Mouse (Mus musculus) spleen, adult 2 months (tissue): ENCODE results near the gene Gm11084. TPM values are rescaled to one million over a fixed set of nuclear protein-coding genes. Genes with fewer than 3 reads are reported as not detected.
"Not testable (repeated sequence)": the region's sequence is repeated elsewhere in the genome, so short reads cannot be mapped to it uniquely, and the experiment has no call there.

ENCODE experiments used
- DNase-seq, 2 experiments: peaks; one replicate each; pipeline versions ENCODE4 v3.0.0 to v3.0.0-alpha.2; 2012 to 2021; ENCODE audit warnings: low spot score in 2 of 2, low read depth in 1 of 2
- H3K27ac ChIP-seq: fragments of 200-500 bp; 2 replicates; pipeline ENCODE4 v1.5.1; 2012; ENCODE audit warnings: low read length, inconsistent platforms; ENCODE audit not compliant: insufficient read depth
- H3K27me3 ChIP-seq: fragments of 200-500 bp; 2 replicates; pipeline ENCODE4 v1.6.1; 2012; ENCODE audit warnings: mild to moderate bottlenecking, moderate library complexity, low read length, inconsistent platforms; ENCODE audit not compliant: control insufficient read depth, insufficient read depth
- H3K36me3 ChIP-seq: fragments of 200-500 bp; 2 replicates; pipeline ENCODE4 v1.6.1; 2012; ENCODE audit warnings: mild to moderate bottlenecking, low read length, inconsistent platforms; ENCODE audit not compliant: control insufficient read depth, insufficient read depth
- H3K4me1 ChIP-seq: fragments of 200-500 bp; 2 replicates; pipeline ENCODE4 v1.6.1; 2011; ENCODE audit warnings: inconsistent platforms; ENCODE audit not compliant: control insufficient read depth, insufficient read depth, insufficient read length
- H3K4me3 ChIP-seq: fragments of 200-500 bp; 2 replicates; pipeline ENCODE4 v1.5.1; 2011; ENCODE audit warnings: mild to moderate bottlenecking, inconsistent platforms; ENCODE audit not compliant: insufficient read depth, insufficient read length; ENCODE audit errors: extremely low read depth
- CTCF ChIP-seq: fragments of 200-500 bp; IDR thresholded peaks from 2 replicates; pipeline ENCODE4 v1.5.1; 2011; ENCODE audit warnings: mild to moderate bottlenecking, inconsistent platforms; ENCODE audit not compliant: insufficient read depth, insufficient read length, insufficient replicate concordance; ENCODE audit errors: extremely low read depth
- POLR2A ChIP-seq: fragments of 200-500 bp; IDR thresholded peaks from 2 replicates; pipeline ENCODE4 v1.6.1; 2011; ENCODE audit warnings: low read depth, low read length, inconsistent platforms
- WGBS: fragments of 180-500 bp; shearing (Covaris S2); methylation state at CpG from one replicate; pipeline ENCODE4 v1.1.7; 2018; 5-methylcytosine and 5-hydroxymethylcytosine counted together
- polyA plus RNA-seq: library from polyadenylated mRNA; depleted of rRNA; stranded (reverse); fragments of >200 nt; gene quantifications from 2 replicates; pipeline ENCODE4 v1.2.3, GENCODE M21; 2012

The Gm11084 gene
- polyA plus RNA-seq, 1 experiment, result not detected

DNA sequence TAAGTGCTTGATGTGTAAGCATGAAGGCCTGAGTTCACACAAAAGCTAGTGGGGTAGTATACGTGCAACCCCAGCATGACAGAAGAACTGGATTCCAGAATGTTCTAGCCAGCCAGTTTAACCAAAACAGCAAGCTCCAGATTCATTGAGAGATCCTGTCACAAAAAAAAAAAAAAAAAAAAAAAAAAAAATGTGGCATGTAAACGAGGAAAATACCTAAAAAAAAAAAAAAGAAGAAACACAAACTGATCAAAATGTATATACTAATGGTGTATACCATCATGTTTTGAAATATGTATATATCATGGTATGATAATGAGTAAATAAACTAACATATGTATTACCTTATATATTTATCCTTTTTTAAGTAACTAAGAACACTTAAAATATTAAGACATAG, 7.6 kb upstream of the Gm11084 start:
- 66% methylated on average over 2 of the region's 2 CpGs for WGBS
- Histone ChIP-seq H3K36me3 (no peaks in the 10 kb centered on the region), H3K4me3 (no peak overlapping the region), H3K27ac (no peak overlapping the region), H3K27me3 (no peaks in the 10 kb centered on the region), H3K4me1 (peaks cover 10% of the 10 kb centered on the region; the same call in 1 of the 2 replicates)
- no peak for DNase-seq
- TF ChIP-seq POLR2A (no peak), CTCF (no peak)

DNA sequence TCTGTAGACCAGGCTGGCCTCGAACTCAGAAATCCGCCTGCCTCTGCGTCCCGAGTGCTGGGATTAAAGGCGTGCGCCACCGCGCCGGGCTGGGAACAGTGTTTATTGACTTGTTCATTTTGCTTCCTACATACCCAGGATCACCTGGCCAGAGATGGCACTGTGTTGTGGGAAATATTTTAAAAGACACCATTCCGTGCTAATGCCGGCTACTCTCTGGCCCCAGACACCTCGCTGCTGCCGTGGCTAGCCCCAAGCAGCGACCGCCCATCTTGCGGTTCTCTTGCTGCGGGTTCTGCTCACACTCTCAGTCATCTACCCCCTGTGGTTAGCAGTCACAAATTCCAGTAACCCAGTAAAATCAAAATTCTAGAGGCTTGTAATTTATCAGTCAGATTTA, 6.0 kb upstream of the Gm11084 start:
- TF ChIP-seq POLR2A (no peak), CTCF (no peak)
- WGBS, result 96% methylated on average over 17 of the region's 17 CpGs
- H3K36me3 ChIP-seq, result no peaks in the 10 kb centered on the region; the same call in none of the 2 replicates
- no peak overlapping the region for H3K27ac ChIP-seq
- H3K4me3 ChIP-seq, result no peak overlapping the region
- DNase-seq, result no peak
- H3K4me1 ChIP-seq, result peaks cover 6% of the 10 kb centered on the region; the same call in 1 of the 2 replicates
- H3K27me3 ChIP-seq, result no peaks in the 10 kb centered on the region

DNA sequence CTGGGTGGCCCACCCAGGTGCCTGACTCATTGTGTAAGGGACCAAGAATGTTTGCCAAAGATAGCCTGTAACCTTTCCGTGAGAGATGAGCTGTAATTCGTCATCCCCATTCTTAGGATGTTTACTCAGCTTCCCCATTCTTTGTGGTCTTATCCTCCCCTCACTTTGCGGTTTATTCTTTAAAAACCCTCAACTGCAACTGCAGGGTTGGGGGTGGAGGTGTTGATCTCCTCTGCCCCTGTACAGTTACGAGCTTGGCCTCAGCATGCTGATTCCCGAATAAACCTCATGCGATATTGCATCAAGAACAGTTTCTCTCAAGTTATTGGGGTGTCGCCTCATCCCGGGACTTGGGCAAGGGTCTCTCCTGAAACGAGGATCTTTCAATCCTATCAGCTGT, 2.4 kb upstream of the Gm11084 start:
- H3K4me3 ChIP-seq, H3K36me3 ChIP-seq, H3K27me3 ChIP-seq, DNase-seq, H3K27ac ChIP-seq, H3K4me1 ChIP-seq: not testable (repeated sequence)
- 93% methylated on average over 9 of the region's 9 CpGs for WGBS

DNA sequence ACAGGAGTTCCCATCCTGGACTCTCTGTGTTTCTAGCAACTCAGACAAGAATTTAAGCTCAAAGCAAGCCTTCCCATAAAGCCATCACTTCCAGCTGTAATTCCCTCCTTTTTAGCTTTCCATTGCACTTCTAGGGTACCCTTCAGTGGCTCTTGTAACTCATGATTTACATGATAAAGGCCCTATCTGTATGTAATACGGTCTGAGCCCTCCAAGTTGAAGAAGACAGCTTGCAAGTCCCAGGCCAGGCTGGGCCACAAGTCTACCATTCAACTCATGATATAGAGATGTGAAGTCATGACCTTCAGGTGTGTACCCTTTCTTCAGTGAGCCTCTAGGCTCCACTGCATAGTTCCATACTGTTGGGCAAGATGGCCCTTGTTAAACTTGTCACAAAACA, 1.0 kb downstream of the Gm11084 start:
- no peak overlapping the region for H3K4me3 ChIP-seq
- H3K27ac ChIP-seq, result no peak overlapping the region
- H3K36me3 ChIP-seq, result no peaks in the 10 kb centered on the region; the same call in none of the 2 replicates
- TF ChIP-seq POLR2A (no peak), CTCF (no peak)
- H3K4me1 ChIP-seq, result no peaks in the 10 kb centered on the region
- no peaks in the 10 kb centered on the region for H3K27me3 ChIP-seq
- no peak for DNase-seq
- WGBS, result 88% methylated on average over 1 of the region's 1 CpGs

DNA sequence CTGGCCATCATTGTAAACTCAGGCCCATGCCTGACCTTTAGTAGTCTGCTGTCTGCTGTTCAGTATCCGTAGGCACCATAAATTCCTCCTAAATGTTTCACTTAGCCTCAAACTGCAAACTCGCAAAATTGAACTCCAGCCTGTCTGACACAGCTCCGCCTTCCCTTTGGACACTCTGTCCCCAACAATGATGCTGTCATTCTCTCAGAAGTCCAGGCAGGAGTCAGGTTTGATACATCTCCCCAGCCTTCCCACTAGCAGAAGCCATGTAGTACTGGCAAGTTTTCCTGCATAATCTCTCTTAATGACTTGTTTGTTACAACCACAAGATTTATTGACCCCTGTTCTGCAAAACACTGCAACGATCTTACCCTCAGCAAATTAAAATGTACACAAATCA, 1.7 kb downstream of the Gm11084 start:
- Histone ChIP-seq H3K36me3 (no peaks in the 10 kb centered on the region; the same call in none of the 2 replicates), H3K4me3 (no peak overlapping the region), H3K4me1 (no peaks in the 10 kb centered on the region), H3K27ac (no peak overlapping the region), H3K27me3 (no peaks in the 10 kb centered on the region)
- 85% methylated on average over 4 of the region's 4 CpGs for WGBS
- TF ChIP-seq CTCF (no peak), POLR2A (no peak)
- no peak for DNase-seq

DNA sequence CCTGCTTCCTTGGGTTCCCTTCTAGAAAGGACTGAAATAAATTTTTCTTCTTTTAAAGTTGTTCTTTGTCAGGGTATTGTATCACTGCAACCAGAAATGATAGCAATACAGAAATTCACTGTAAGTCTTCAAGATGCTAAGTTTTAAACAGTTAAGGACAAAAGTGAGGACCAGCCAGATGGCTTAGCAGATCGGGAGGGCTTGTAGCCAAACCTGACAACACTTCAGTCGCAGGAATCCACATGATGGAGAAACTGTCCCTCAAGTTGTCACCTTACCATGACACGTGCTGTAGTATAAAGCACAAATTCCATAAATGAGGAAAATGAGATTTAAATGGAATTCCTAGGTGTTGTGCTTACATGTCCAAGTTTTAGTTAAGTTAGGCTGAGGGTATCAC, 3.3 kb downstream of the Gm11084 start:
- WGBS, result 91% methylated on average over 3 of the region's 3 CpGs
- Histone ChIP-seq H3K27ac (no peak overlapping the region), H3K4me1 (no peaks in the 10 kb centered on the region), H3K36me3 (no peaks in the 10 kb centered on the region; the same call in 1 of the 2 replicates), H3K27me3 (no peaks in the 10 kb centered on the region), H3K4me3 (no peak overlapping the region)
- TF ChIP-seq POLR2A, result no peak
- TF ChIP-seq CTCF, result no peak
- no peak for DNase-seq

DNA sequence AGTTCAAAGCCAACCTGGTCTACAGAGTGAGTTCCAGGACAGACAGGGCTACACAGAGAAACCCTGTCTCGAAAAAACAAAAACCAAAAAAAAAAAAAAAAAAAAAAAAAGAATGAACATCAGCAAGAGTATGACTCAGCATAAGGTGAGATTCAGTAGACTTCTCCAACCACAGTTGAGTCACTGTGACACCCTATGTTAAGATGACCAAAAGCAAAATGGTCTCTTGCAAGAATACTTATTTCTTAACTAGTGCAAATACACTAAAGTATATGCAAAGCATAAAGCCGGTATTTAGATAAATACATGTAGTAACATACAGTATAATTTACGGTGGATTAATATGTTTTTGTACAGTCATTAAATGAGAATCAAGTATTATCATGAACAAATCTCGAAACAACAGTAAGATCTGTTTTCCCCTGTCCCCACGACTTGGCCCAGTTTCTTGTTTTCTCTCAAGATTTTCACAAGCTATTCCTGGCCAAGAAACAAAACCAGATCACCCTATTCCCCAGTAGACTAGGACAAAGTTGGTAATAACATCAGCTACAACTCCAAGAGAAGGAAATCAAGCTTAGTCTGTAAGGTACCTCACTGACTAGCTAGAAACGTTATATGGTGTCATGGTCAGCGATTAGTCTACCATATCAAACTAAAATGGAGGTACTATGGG, 4.3 kb downstream of the Gm11084 start:
- DNase-seq, result no peak
- Histone ChIP-seq H3K36me3 (no peaks in the 10 kb centered on the region; the same call in 1 of the 2 replicates), H3K27me3 (no peaks in the 10 kb centered on the region), H3K4me3 (no peak overlapping the region), H3K4me1 (no peaks in the 10 kb centered on the region; the same call in 1 of the 2 replicates), H3K27ac (no peak overlapping the region)
- 81% methylated on average over 7 of the region's 7 CpGs for WGBS
- no peak for TF ChIP-seq POLR2A
